Mouse (Mus musculus) layer of hippocampus, adult 2 months (tissue): ENCODE results near the gene Smad3. TPM values are rescaled to one million over a fixed set of nuclear protein-coding genes. Genes with fewer than 3 reads are reported as not detected.

Experiments
- DNase-seq, 2 experiments: peaks; one replicate each; pipeline ENCODE4 v3.0.0; 2022; ENCODE audit warnings: low spot score in 2 of 2
- H3K27ac ChIP-seq: fragments of 200-600 bp; 2 replicates; pipeline ENCODE4 v1.8.1; 2022
- H3K4me3 ChIP-seq: fragments of 200-600 bp; 2 replicates; pipeline ENCODE4 v1.8.1; 2022; ENCODE audit warnings: mild to moderate bottlenecking
- CTCF ChIP-seq: fragments of 200-600 bp; conservative IDR thresholded peaks from 2 replicates; pipeline ENCODE4 v1.8.1; 2022; ENCODE audit warnings: antibody characterized with exemption, mild to moderate bottlenecking, moderate library complexity
- long read RNA-seq, 2 experiments: library from polyadenylated mRNA; stranded (forward); transcript quantifications; one replicate each; pipeline ENCODE4 v2.0.0; 2021; ENCODE audit warnings: borderline mapping rate in 2 of 2
- total RNA-seq, 2 experiments: library from RNA; stranded (reverse); gene quantifications; 2 replicates each; pipeline ENCODE4 v1.2.3; 2021

Smad3 gene
- 10 to 100 TPM; 48.7 to 49.6 TPM for total RNA-seq
- long read RNA-seq, experiment 1, full-length matches to known transcripts: 1 of 47 reads
- long read RNA-seq, experiment 1, partial matches to known transcripts: 1 of 47 reads
- long read RNA-seq, experiment 1, other reads (novel, unspliced or antisense): 45 of 47 reads
- long read RNA-seq, experiment 2, full-length matches to known transcripts: 1 of 45 reads
- long read RNA-seq, experiment 2, partial matches to known transcripts: 0 of 45 reads
- long read RNA-seq, experiment 2, other reads (novel, unspliced or antisense): 44 of 45 reads

GRCm38 (mm10) chr9:63757865-63758440, at the start of gene Smad3:
Smad3 (minus strand) TSS chr9:63757994.
- H3K27ac ChIP-seq: peak within 1 kb of the TSS; percentile 90
- DNase-seq: peak; percentile 83 to 89
- no peak; the same call in 1 of the 2 replicates for TF ChIP-seq CTCF
- peak within 1 kb of the TSS; percentile 85 for H3K4me3 ChIP-seq

GRCm38 (mm10) chr9:63804847-63805246, 47.1 kb upstream of the Smad3 start:
- Histone ChIP-seq H3K27ac (no peak overlapping the region), H3K4me3 (no peak overlapping the region)
- no peak for DNase-seq
- no peak for TF ChIP-seq CTCF

DNA sequence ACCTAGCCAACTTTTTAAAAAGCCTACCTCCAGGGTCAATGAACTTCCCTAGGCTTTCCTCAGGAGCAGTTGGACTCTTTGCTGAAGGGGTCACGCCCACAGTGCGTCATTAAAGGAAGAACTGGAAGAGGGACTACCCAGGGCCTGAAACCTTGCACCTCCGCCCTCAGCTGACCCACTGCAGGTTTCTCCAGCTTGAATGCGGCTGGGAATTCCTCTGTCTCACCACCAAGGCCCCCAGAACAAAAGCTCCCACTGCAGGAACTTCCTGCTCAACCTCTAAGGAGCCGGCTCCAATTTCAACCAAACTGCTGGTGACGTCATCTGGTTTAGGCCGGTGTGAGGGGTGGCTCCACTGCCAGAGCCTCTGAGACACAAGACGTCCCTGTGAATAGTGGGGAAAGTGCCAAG, 45.4 kb upstream of the Smad3 start:
- no peak for DNase-seq
- Histone ChIP-seq H3K27ac (no peak overlapping the region), H3K4me3 (no peak overlapping the region)
- no peak for TF ChIP-seq CTCF

- H3K27ac ChIP-seq: no peak overlapping the region
- TF ChIP-seq CTCF: no peak
- DNase-seq: no peak
Measured at GRCm38 (mm10) chr9:63802504-63802903, 44.7 kb upstream of the Smad3 start.

GRCm38 (mm10) chr9:63802080-63802479, 44.3 kb upstream of the Smad3 start:
- no peak for DNase-seq
- no peak for TF ChIP-seq CTCF
- Histone ChIP-seq H3K27ac (no peak overlapping the region), H3K4me3 (no peak overlapping the region)

More at GRCm38 (mm10) chr9:63802504-63802903, 44.7 kb upstream of the Smad3 start:
- no peak overlapping the region for H3K4me3 ChIP-seq

DNA sequence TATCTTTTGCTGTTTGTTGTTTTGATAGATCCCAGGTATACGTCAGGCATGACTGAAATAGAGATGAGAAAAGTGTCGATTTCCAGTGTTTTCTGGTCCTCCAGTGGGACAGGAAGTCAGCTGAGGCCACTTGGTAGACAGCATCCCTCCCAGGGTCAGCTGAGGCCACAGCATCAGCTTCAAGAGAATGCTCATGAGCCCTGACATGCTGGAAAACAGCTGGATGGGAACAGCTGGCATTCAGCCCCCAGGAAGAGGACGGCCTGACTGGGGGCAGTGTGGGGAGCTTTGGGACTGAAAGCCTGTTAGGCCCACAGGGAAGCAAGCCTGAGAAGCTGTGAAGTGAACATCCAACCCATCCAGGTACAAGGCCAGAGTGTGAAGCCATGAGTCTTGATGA, 38.6 kb upstream of the Smad3 start:
- Histone ChIP-seq H3K27ac (no peak overlapping the region), H3K4me3 (no peak overlapping the region)
- DNase-seq: no peak
- no peak for TF ChIP-seq CTCF

GRCm38 (mm10) chr9:63793731-63794495, 36.1 kb upstream of the Smad3 start:
- no peak for TF ChIP-seq CTCF
- H3K27ac ChIP-seq: peak overlapping the region; percentile 91
- H3K4me3 ChIP-seq: no peak overlapping the region
- DNase-seq: peak; percentile 81 to 90

DNA sequence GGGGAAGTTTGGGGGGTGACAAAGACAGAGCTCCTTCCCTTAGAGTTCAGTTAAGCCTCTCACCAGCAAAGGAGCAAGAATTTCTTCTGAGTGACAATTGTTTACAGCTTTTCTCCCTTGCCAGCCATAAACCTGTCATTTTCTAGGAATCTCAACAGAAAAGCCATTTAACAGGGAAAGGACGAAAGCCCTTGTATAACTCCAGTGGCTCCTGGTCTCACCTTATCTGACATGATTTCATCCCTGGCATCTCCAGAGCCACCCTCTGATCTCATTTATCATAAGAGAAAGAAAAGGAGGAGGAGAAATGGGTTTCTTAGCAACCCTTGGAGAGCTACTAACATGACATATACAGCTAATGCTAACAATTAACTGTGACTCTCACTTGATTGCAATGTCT, 33.9 kb upstream of the Smad3 start:
- no peak for TF ChIP-seq CTCF
- Histone ChIP-seq H3K4me3 (no peak overlapping the region), H3K27ac (peak overlapping the region; percentile 72)

DNA sequence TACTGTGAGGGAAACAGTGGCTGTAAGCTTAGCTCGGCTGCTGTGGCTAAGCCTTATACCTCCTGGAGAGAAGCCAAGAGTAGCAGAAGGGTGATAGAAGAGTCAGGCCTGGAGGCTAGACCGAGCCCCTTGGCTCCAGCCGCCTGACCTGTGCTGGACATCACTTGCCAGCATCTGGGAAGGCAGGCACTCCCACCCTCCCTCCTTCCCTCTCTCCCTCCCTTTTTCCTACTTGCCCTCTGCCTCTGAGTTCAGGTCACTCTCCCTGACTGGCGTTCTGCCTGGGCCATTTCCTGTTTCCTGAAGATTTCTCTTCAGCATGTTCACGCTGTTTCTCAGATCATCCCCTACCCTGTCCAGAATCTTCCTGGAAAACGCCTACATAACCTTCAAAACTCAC, 33.5 kb upstream of the Smad3 start:
- TF ChIP-seq CTCF: no peak
- Histone ChIP-seq H3K27ac (peak overlapping the region; percentile 72), H3K4me3 (no peak overlapping the region)
- DNase-seq: no peak

More for the DNA sequence above, 33.9 kb upstream of the Smad3 start:
- no peak for DNase-seq

DNA sequence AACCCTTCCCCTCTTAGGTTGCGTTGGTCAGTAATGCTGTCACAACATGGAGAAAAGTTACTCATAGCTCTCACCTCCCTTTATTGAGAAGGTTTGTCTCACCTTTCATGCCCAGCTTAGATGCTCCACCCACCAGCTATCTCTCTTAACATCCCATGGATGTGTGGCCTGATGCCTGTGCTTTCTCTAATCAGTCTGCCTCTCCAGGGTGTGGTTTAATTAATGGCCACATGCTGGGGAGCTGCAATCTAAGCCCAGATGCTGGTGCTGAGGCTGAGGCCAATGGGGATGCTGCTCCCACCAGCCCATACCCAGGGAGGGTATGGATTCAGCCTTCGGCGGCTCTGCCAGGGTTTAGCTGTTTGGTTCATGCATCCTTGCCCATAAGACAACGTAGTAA, 32.4 kb upstream of the Smad3 start:
- no peak for DNase-seq
- no peak overlapping the region for H3K4me3 ChIP-seq
- no peak overlapping the region for H3K27ac ChIP-seq
- TF ChIP-seq CTCF: no peak

GRCm38 (mm10) chr9:63789386-63789785, 31.6 kb upstream of the Smad3 start:
- H3K27ac ChIP-seq: peak overlapping the region; percentile 56; the same call in 1 of the 2 replicates

GRCm38 (mm10) chr9:63787606-63788005, 29.8 kb upstream of the Smad3 start:
- Histone ChIP-seq H3K4me3 (no peak overlapping the region), H3K27ac (peak overlapping the region; percentile 67)
- no peak for TF ChIP-seq CTCF
- DNase-seq: no peak

More at GRCm38 (mm10) chr9:63789386-63789785, 31.6 kb upstream of the Smad3 start:
- no peak for TF ChIP-seq CTCF
- DNase-seq: no peak
- H3K4me3 ChIP-seq: no peak overlapping the region

DNA sequence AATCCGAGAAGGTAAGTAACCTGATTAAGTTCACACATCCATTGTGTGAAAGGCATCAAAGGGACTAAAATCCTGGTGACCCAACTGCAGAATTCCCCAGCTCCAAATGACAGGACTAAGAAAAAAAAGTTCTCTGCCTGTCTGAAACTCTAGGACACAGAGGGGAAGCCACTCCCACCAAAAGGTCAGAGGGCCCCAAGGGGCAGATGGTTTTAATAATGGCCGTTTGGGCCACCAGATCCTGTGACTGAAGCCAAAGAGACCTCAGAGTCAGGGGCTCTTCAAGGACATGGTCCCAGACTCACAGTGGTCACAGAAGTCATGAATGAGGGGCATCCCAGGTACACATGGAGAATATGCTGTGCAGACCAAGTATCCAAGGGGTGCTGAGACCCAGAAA, 29.3 kb upstream of the Smad3 start:
- no peak overlapping the region for H3K4me3 ChIP-seq
- no peak for DNase-seq
- H3K27ac ChIP-seq: no peak overlapping the region
- TF ChIP-seq CTCF: no peak
